Mouse (Mus musculus): ENCODE measurements around the gene Cap2.

GRCm38 (mm10) chr13:46677721-46678120, 176.1 kb downstream of the Cap2 start:
- TF ChIP-seq POLR2A (IDR thresholded peaks at IDR 0.05; ENCODE audit: low read depth, low read length) (no peak), CTCF (IDR thresholded peaks at IDR 0.05; ENCODE audit: extremely low read depth, insufficient read length, insufficient replicate concordance, low read depth, low read length) (no peak)

All from small intestine, adult 2 months (tissue).